Mouse (Mus musculus): ENCODE data around the gene Bcl6b. TPM values are rescaled to one million over a fixed set of nuclear protein-coding genes. Genes with fewer than 3 reads are reported as not detected.

Bcl6b gene
- polyA plus RNA-seq (2012; rRNA removed): 1.1 and 1.4 TPM in 2 replicates

DNA sequence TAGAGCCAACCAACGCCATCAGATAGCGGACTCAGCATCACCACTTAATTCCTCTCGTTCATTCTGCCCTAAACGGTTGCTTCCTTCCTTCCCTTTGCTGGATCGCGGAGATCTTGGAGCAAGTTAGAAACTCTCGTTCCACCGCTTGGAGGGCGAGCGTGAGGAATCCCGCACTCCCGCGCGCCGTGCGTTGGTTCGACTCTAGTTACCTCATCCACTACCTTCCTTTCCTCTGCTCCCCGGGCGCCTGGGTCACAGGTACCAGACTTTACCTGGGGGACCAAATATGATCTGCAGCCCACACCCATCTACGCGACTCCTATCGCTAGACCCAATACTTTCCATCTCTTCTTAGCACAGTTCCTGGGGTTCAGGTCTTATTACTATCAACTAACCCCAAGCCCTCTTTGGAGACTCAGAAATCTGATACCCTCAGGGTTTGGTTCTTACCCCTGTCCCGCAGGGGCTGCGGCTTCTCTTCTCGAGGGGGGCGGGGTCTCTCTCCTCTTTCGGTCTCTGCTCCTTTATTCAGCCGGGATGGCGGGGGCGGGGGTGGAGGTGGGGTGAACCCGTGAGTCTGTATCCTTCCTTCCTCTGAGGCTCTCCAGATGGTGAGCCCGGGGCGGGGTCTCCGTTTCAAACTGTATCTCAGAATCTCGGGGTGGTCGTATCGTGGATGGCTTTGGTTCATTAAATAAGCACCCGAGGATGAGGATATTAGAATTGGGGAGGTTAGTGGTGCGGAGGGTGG lies at the start of gene Bcl6b:
Bcl6b (minus strand) TSS at position 539 of the 751 bp plus-strand sequence.
- Histone ChIP-seq H3K4me3 (replicated peaks; ENCODE audit: insufficient read depth, low read depth, low read length) (peak within 1 kb of the TSS; percentile 32), H3K27me3 (ENCODE audit: control insufficient read depth, insufficient read depth, low read length) (no peaks in the 10 kb centered on the region), H3K4me1 (ENCODE audit: control insufficient read depth, insufficient read depth, low read length) (peaks cover 8% of the 10 kb centered on the region), H3K27ac (ENCODE audit: insufficient read depth, low read length) (no peak within 1 kb of the TSS)
- DNase-seq: no peak
- TF ChIP-seq CTCF (IDR thresholded peaks at IDR 0.05; ENCODE audit: borderline replicate concordance, insufficient read depth, low read depth, low read length) (no peak), POLR2A (IDR thresholded peaks at IDR 0.05; ENCODE audit: borderline replicate concordance, insufficient read depth, low read length) (no peak)
- 2% methylated on average over 39 of the region's 39 CpGs for WGBS

DNA sequence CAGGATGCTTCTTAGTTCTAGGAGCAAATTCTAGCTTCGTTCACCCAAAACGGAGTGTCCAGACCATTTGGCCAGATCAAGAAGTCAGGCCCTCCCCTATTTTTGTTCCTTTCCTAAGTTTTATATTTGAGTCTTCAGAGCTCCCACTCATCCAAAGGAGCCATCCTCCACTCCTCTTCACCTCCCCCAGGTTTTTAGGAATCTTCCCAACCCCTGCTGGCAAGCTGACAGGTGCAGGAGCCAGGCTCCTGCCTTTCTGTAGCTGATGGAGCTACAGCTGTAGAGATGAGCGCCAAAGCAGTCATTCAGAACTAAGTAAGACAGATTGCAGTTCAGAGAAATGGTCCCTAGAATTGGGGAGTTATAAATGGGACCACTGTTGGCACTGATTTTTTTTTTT lies 49.4 kb upstream of the Bcl6b start:
- WGBS: 19% methylated on average over 3 of the region's 3 CpGs
- H3K4me3 ChIP-seq (replicated peaks; ENCODE audit: insufficient read depth, low read depth, low read length): no peak overlapping the region
- DNase-seq: no peak
- H3K27me3 ChIP-seq (ENCODE audit: control insufficient read depth, insufficient read depth, low read length): no peaks in the 10 kb centered on the region
- H3K27ac ChIP-seq (ENCODE audit: insufficient read depth, low read length): no peak overlapping the region
- TF ChIP-seq CTCF (IDR thresholded peaks at IDR 0.05; ENCODE audit: borderline replicate concordance, insufficient read depth, low read depth, low read length) (no peak), POLR2A (IDR thresholded peaks at IDR 0.05; ENCODE audit: borderline replicate concordance, insufficient read depth, low read length) (no peak)
- no peaks in the 10 kb centered on the region for H3K4me1 ChIP-seq (ENCODE audit: control insufficient read depth, insufficient read depth, low read length)

DNA sequence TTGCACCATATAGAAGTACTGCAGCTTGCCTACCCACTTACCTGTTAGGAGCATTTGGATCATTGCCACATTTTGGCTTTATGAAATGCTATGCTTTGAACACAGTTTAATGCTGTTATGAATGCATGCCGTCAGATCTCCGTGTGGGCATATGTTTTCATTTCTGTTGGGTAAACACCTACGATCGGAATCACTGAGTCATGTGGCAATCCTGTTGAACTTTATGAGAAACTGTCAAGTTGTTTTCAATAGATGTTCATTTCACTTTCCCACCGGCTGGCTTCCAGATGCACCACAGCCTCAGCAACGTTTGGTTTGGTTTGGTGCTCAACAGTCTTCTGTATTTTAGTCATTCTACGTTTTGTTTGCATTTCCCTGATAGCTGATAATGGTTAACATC lies 42.0 kb upstream of the Bcl6b start:
- Histone ChIP-seq H3K4me1 (ENCODE audit: control insufficient read depth, insufficient read depth, low read length) (0 out of 2 replicates have a peak, but pooled peaks cover 3% of the 10 kb centered on the region), H3K4me3 (replicated peaks; ENCODE audit: insufficient read depth, low read depth, low read length) (no peak overlapping the region), H3K27me3 (ENCODE audit: control insufficient read depth, insufficient read depth, low read length) (no peaks in the 10 kb centered on the region), H3K27ac (ENCODE audit: insufficient read depth, low read length) (no peak overlapping the region)
- 86% methylated on average over 7 of the region's 7 CpGs for WGBS
- no peak for DNase-seq
- no peak for TF ChIP-seq POLR2A (IDR thresholded peaks at IDR 0.05; ENCODE audit: borderline replicate concordance, insufficient read depth, low read length)
- TF ChIP-seq CTCF (IDR thresholded peaks at IDR 0.05; ENCODE audit: borderline replicate concordance, insufficient read depth, low read depth, low read length): no peak

DNA sequence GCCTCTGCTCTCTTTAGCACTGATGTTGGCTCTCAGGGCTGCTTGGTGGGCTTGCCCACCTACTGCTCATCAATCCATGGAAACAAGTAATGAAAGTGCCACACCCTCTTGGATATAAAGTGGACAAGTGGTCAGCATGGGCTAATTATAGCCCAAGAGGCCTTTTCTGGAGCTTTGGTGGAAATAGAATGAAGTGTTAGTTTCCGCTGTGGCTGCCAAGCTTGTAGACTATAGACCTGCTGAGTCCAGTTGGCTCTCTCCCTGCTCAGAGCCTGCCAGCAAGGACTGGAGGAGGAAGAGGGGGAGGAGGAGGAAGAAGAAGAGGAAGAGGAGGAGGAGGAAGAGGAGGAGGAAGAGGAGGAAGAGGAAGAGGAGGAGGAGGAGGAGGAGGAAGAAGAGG lies 36.8 kb upstream of the Bcl6b start:
- peak in 1 of 2 experiments; percentile 55 for DNase-seq
- Histone ChIP-seq H3K27ac (ENCODE audit: insufficient read depth, low read length) (no peak overlapping the region), H3K4me3 (replicated peaks; ENCODE audit: insufficient read depth, low read depth, low read length) (no peak overlapping the region), H3K4me1 (ENCODE audit: control insufficient read depth, insufficient read depth, low read length) (peaks cover 10% of the 10 kb centered on the region), H3K27me3 (ENCODE audit: control insufficient read depth, insufficient read depth, low read length) (no peaks in the 10 kb centered on the region)
- 12% methylated on average over 1 of the region's 1 CpGs for WGBS
- TF ChIP-seq CTCF (IDR thresholded peaks at IDR 0.05; ENCODE audit: borderline replicate concordance, insufficient read depth, low read depth, low read length) (no peak), POLR2A (IDR thresholded peaks at IDR 0.05; ENCODE audit: borderline replicate concordance, insufficient read depth, low read length) (no peak)

DNA sequence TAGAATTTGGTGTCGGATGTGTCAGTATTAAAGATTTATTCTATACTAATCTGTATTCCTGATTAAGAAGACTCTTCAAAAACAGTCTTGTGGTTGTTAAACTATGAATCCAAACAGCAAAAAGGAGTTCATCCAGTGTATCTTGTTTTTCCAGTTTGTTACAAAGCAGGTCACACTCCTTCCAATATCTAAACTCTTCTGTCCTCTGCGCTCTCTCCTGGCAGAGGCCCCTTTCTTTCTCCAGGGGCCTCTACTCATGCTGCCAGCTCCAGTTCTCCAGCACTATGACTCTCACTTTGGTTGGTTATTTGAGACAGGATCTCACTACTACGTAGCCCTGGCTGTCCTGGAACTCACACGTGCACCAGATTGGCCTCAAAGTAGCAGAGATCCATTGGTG lies 36.2 kb upstream of the Bcl6b start:
- WGBS: 41% methylated on average over 4 of the region's 4 CpGs
- TF ChIP-seq CTCF (IDR thresholded peaks at IDR 0.05; ENCODE audit: borderline replicate concordance, insufficient read depth, low read depth, low read length) (no peak), POLR2A (IDR thresholded peaks at IDR 0.05; ENCODE audit: borderline replicate concordance, insufficient read depth, low read length) (no peak)
- H3K27ac ChIP-seq (ENCODE audit: insufficient read depth, low read length): no peak overlapping the region
- DNase-seq: no peak
- H3K4me1 ChIP-seq (ENCODE audit: control insufficient read depth, insufficient read depth, low read length): peaks cover 10% of the 10 kb centered on the region
- H3K4me3 ChIP-seq (replicated peaks; ENCODE audit: insufficient read depth, low read depth, low read length): no peak overlapping the region
- H3K27me3 ChIP-seq (ENCODE audit: control insufficient read depth, insufficient read depth, low read length): no peaks in the 10 kb centered on the region

DNA sequence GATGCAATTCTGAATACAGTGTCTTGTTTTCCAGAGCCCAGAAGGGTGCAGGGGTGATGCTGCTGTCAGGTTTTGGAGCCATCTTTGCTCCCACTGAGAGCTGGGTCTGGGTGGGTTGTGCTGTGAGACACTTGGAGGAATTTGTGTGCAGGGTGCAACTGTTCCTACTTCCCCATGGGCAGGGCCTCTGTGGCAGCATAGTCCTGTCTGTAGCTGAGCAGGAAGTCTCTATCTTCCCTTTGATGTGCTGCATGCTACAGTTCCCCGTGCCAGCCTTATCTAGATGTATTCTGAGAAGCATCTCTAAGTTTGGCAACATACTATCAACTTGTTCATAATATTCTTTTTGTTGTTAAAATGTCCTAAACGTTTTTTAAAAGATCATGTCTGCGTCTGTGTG lies 35.7 kb upstream of the Bcl6b start:
- Histone ChIP-seq H3K27ac (ENCODE audit: insufficient read depth, low read length) (no peak overlapping the region), H3K4me3 (replicated peaks; ENCODE audit: insufficient read depth, low read depth, low read length) (no peak overlapping the region), H3K4me1 (ENCODE audit: control insufficient read depth, insufficient read depth, low read length) (peaks cover 10% of the 10 kb centered on the region), H3K27me3 (ENCODE audit: control insufficient read depth, insufficient read depth, low read length) (no peaks in the 10 kb centered on the region)
- WGBS: 65% methylated on average over 3 of the region's 3 CpGs
- no peak for DNase-seq
- TF ChIP-seq CTCF (IDR thresholded peaks at IDR 0.05; ENCODE audit: borderline replicate concordance, insufficient read depth, low read depth, low read length): no peak
- no peak for TF ChIP-seq POLR2A (IDR thresholded peaks at IDR 0.05; ENCODE audit: borderline replicate concordance, insufficient read depth, low read length)

DNA sequence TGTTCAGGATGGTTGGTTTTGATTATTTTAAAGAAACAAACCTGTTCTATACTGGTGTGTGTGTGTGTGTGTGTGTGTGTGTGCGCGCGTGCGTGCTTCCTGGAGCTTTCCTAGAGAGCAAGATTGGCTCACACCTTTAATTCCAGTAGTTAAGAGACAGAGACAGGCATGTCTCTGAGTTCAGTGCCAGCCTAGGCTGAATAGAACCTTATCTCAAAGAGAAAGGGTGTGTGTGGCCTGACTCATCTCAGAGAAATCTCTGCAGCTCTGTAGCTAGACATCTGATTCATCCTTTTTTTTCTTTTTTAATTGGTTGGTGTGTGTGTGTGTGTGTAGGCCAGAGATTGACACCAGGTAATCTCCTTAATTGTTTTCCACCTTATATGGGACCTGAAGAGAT lies 29.4 kb upstream of the Bcl6b start:
- Histone ChIP-seq H3K4me3 (replicated peaks; ENCODE audit: insufficient read depth, low read depth, low read length) (no peak overlapping the region), H3K27me3 (ENCODE audit: control insufficient read depth, insufficient read depth, low read length) (no peaks in the 10 kb centered on the region), H3K27ac (ENCODE audit: insufficient read depth, low read length) (no peak overlapping the region), H3K4me1 (ENCODE audit: control insufficient read depth, insufficient read depth, low read length) (no peaks in the 10 kb centered on the region)
- DNase-seq: no peak
- 93% methylated on average over 4 of the region's 4 CpGs for WGBS
- TF ChIP-seq POLR2A (IDR thresholded peaks at IDR 0.05; ENCODE audit: borderline replicate concordance, insufficient read depth, low read length) (no peak), CTCF (IDR thresholded peaks at IDR 0.05; ENCODE audit: borderline replicate concordance, insufficient read depth, low read depth, low read length) (no peak)

DNA sequence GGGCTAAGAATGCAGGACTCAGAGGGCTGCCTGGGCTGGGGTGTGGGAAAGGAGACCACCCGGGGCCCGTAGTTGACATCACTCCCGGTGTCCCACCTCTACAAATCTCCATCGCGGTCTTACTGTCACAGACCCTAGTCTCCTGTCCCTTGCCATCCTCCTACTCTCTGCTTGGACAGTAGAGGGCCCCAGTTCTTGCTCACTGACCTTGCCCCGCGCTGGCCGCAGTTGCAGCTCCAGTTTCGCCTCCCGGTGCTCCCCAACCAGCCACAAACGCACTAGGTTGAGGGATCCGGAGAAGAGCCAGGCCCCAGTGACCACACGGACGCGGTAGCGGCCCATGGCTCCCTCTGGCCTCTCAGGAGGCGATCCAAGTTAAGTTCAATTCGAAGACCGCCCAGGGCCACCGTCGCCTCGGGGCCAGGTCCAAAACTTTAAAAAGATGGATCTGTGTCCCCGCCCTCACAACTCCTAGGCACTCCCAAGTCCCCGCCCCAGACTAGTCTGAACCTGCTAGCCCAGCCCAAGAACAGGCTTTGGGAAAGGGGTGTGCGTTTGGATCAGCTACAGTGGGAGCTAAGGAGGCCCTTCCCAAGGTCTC lies 25.4 kb upstream of the Bcl6b start, which contains the start of gene Alox12:
Alox12 (minus strand) TSS at position 423 of the 601 bp plus-strand sequence.
- TF ChIP-seq POLR2A (IDR thresholded peaks at IDR 0.05; ENCODE audit: borderline replicate concordance, insufficient read depth, low read length) (no peak), CTCF (IDR thresholded peaks at IDR 0.05; ENCODE audit: borderline replicate concordance, insufficient read depth, low read depth, low read length) (peak; percentile 54; the same call in 1 of the 2 replicates)
- H3K4me1 ChIP-seq (ENCODE audit: control insufficient read depth, insufficient read depth, low read length): no peaks in the 10 kb centered on the region
- DNase-seq: peak in 1 of 2 experiments; percentile 35
- 3% methylated on average over 25 of the region's 25 CpGs for WGBS
- no peaks in the 10 kb centered on the region for H3K27me3 ChIP-seq (ENCODE audit: control insufficient read depth, insufficient read depth, low read length)
- no peak within 1 kb of the TSS for H3K27ac ChIP-seq (ENCODE audit: insufficient read depth, low read length)
- H3K4me3 ChIP-seq (replicated peaks; ENCODE audit: insufficient read depth, low read depth, low read length): peak within 1 kb of the TSS; percentile 11

Data from cerebellum, adult 2 months (tissue).